Mouse (Mus musculus) spleen, adult 2 months (tissue): ENCODE measurements around the gene Crls1. TPM values are rescaled to one million over a fixed set of nuclear protein-coding genes. Genes with fewer than 3 reads are reported as not detected.
A peak's percentile ranks its signal among the peaks of the same experiment; 100 is the strongest.

Experiments
- DNase-seq, 2 experiments: peaks; one replicate each; pipeline versions ENCODE4 v3.0.0 to v3.0.0-alpha.2; 2012 to 2021; ENCODE audit warnings: low spot score in 2 of 2, low read depth in 1 of 2
- H3K27ac ChIP-seq: fragments of 200-500 bp; 2 replicates; pipeline ENCODE4 v1.5.1; 2012; ENCODE audit warnings: low read length, inconsistent platforms; ENCODE audit not compliant: insufficient read depth
- H3K27me3 ChIP-seq: fragments of 200-500 bp; 2 replicates; pipeline ENCODE4 v1.6.1; 2012; ENCODE audit warnings: mild to moderate bottlenecking, moderate library complexity, low read length, inconsistent platforms; ENCODE audit not compliant: control insufficient read depth, insufficient read depth
- H3K36me3 ChIP-seq: fragments of 200-500 bp; 2 replicates; pipeline ENCODE4 v1.6.1; 2012; ENCODE audit warnings: mild to moderate bottlenecking, low read length, inconsistent platforms; ENCODE audit not compliant: control insufficient read depth, insufficient read depth
- H3K4me1 ChIP-seq: fragments of 200-500 bp; 2 replicates; pipeline ENCODE4 v1.6.1; 2011; ENCODE audit warnings: inconsistent platforms; ENCODE audit not compliant: control insufficient read depth, insufficient read depth, insufficient read length
- H3K4me3 ChIP-seq: fragments of 200-500 bp; 2 replicates; pipeline ENCODE4 v1.5.1; 2011; ENCODE audit warnings: mild to moderate bottlenecking, inconsistent platforms; ENCODE audit not compliant: insufficient read depth, insufficient read length; ENCODE audit errors: extremely low read depth
- CTCF ChIP-seq: fragments of 200-500 bp; IDR thresholded peaks from 2 replicates; pipeline ENCODE4 v1.5.1; 2011; ENCODE audit warnings: mild to moderate bottlenecking, inconsistent platforms; ENCODE audit not compliant: insufficient read depth, insufficient read length, insufficient replicate concordance; ENCODE audit errors: extremely low read depth
- POLR2A ChIP-seq: fragments of 200-500 bp; IDR thresholded peaks from 2 replicates; pipeline ENCODE4 v1.6.1; 2011; ENCODE audit warnings: low read depth, low read length, inconsistent platforms
- WGBS: fragments of 180-500 bp; shearing (Covaris S2); methylation state at CpG from one replicate; pipeline ENCODE4 v1.1.7; 2018; 5-methylcytosine and 5-hydroxymethylcytosine counted together
- polyA plus RNA-seq: library from polyadenylated mRNA; depleted of rRNA; stranded (reverse); fragments of >200 nt; gene quantifications from 2 replicates; pipeline ENCODE4 v1.2.3, GENCODE M21; 2012

The Crls1 gene
- polyA plus RNA-seq, 1 experiment = 10.3 TPM

GRCm38 (mm10) chr2:132869682-132870081 is 23.2 kb downstream of the Crls1 start:
- no peak overlapping the region for H3K27ac ChIP-seq
- H3K4me3 ChIP-seq = no peak overlapping the region
- H3K36me3 ChIP-seq = peaks cover 8% of the 10 kb centered on the region; the same call in 1 of the 2 replicates
- no peaks in the 10 kb centered on the region for H3K27me3 ChIP-seq
- TF ChIP-seq CTCF = no peak
- no peak for TF ChIP-seq POLR2A
- 87% methylated on average over 5 of the region's 5 CpGs for WGBS
- H3K4me1 ChIP-seq = no peaks in the 10 kb centered on the region; the same call in 1 of the 2 replicates
- no peak for DNase-seq

GRCm38 (mm10) chr2:132870286-132870685 is 23.8 kb downstream of the Crls1 start:
- TF ChIP-seq POLR2A = no peak
- no peak for TF ChIP-seq CTCF
- Histone ChIP-seq H3K36me3 (peaks cover 5% of the 10 kb centered on the region; the same call in 1 of the 2 replicates), H3K4me3 (no peak overlapping the region), H3K27ac (no peak overlapping the region), H3K27me3 (no peaks in the 10 kb centered on the region), H3K4me1 (no peaks in the 10 kb centered on the region; the same call in 1 of the 2 replicates)
- no peak for DNase-seq
- WGBS = 86% methylated on average over 4 of the region's 4 CpGs

GRCm38 (mm10) chr2:132871663-132872062 is 25.2 kb downstream of the Crls1 start:
- 86% methylated on average over 3 of the region's 3 CpGs for WGBS
- Histone ChIP-seq H3K27me3 (no peaks in the 10 kb centered on the region), H3K4me1 (no peaks in the 10 kb centered on the region; the same call in 1 of the 2 replicates), H3K36me3 (peaks cover 3% of the 10 kb centered on the region; the same call in 1 of the 2 replicates), H3K27ac (no peak overlapping the region), H3K4me3 (no peak overlapping the region)
- no peak for DNase-seq
- TF ChIP-seq POLR2A (no peak), CTCF (no peak)

- WGBS = 49% methylated on average over 10 of the region's 10 CpGs
Observed at GRCm38 (mm10) chr2:132873657-132874326, 27.3 kb downstream of the Crls1 start.

GRCm38 (mm10) chr2:132876991-132877390 is 30.5 kb downstream of the Crls1 start:
- no peak overlapping the region for H3K4me3 ChIP-seq
- DNase-seq = no peak
- WGBS = 82% methylated on average over 1 of the region's 1 CpGs
- no peak overlapping the region for H3K27ac ChIP-seq
- no peak for TF ChIP-seq POLR2A
- no peak for TF ChIP-seq CTCF
- H3K36me3 ChIP-seq = no peaks in the 10 kb centered on the region
- H3K27me3 ChIP-seq = 0 out of 2 replicates have a peak, but pooled peaks cover 2% of the 10 kb centered on the region
- H3K4me1 ChIP-seq = peaks cover 5% of the 10 kb centered on the region

More at GRCm38 (mm10) chr2:132873657-132874326, 27.3 kb downstream of the Crls1 start:
- no peak for DNase-seq
- Histone ChIP-seq H3K36me3 (no peaks in the 10 kb centered on the region), H3K4me1 (no peaks in the 10 kb centered on the region; the same call in 1 of the 2 replicates), H3K27me3 (no peaks in the 10 kb centered on the region), H3K27ac (no peak overlapping the region), H3K4me3 (no peak overlapping the region)
- TF ChIP-seq CTCF = no peak
- no peak for TF ChIP-seq POLR2A

- Histone ChIP-seq H3K27ac (no peak overlapping the region), H3K4me1 (peaks cover 5% of the 10 kb centered on the region), H3K27me3 (0 out of 2 replicates have a peak, but pooled peaks cover 2% of the 10 kb centered on the region), H3K36me3 (no peaks in the 10 kb centered on the region), H3K4me3 (peak overlapping the region; percentile 43)
- peak in 1 of 2 experiments; percentile 6 for DNase-seq
- TF ChIP-seq CTCF = no peak
- TF ChIP-seq POLR2A = no peak
- under 1% methylated on average over 58 of the region's 58 CpGs for WGBS
Observed at GRCm38 (mm10) chr2:132879261-132880044, 33.0 kb downstream of the Crls1 start.

- no peak within 1 kb of the TSS for H3K27ac ChIP-seq
- WGBS = 69% methylated on average over 12 of the region's 12 CpGs
- TF ChIP-seq CTCF (no peak), POLR2A (no peak)
- peaks cover 5% of the 10 kb centered on the region for H3K4me1 ChIP-seq
- H3K36me3 ChIP-seq = no peaks in the 10 kb centered on the region
- DNase-seq = no peak
- peak within 1 kb of the TSS; percentile 43 for H3K4me3 ChIP-seq
- H3K27me3 ChIP-seq = 0 out of 2 replicates have a peak, but pooled peaks cover 2% of the 10 kb centered on the region
Observed at GRCm38 (mm10) chr2:132880844-132881645, 34.6 kb downstream of the Crls1 start, which contains the start of gene Lrrn4. TSS of gene Lrrn4 (minus strand) at chr2:132880891.
